Mouse (Mus musculus): ENCODE data around the gene Mfsd11. TPM values are rescaled to one million over a fixed set of nuclear protein-coding genes. Genes with fewer than 3 reads are reported as not detected.

The Mfsd11 gene
- polyA plus RNA-seq, 1 experiment from 2014 or later, result 41.1 TPM

DNA sequence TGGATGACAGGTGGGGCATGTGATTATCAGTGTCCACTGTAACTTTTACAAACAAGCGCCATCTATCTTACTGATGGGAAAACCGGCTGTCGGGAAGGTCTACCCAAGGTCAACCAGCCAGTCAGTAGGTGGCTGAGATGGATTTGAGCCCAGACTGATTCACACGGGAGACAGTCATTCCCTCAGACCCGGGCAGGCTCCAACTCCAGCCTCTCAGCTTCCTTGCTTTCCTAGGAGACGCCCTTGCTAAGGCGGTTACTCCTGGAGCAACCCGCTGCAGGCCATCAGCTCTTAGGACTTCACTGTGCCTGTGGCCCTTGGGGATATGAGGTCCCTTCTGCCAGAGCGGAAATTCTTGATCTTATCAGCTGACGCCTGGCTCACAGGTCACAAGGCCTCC lies 12.2 kb downstream of the Mfsd11 start:
- WGBS, result 79% methylated on average over 10 of the region's 10 CpGs
- H3K36me3 ChIP-seq (ENCODE audit: control insufficient read depth, insufficient read depth, low read length), result peaks cover 12% of the 10 kb centered on the region; the same call in 1 of the 2 replicates

DNA sequence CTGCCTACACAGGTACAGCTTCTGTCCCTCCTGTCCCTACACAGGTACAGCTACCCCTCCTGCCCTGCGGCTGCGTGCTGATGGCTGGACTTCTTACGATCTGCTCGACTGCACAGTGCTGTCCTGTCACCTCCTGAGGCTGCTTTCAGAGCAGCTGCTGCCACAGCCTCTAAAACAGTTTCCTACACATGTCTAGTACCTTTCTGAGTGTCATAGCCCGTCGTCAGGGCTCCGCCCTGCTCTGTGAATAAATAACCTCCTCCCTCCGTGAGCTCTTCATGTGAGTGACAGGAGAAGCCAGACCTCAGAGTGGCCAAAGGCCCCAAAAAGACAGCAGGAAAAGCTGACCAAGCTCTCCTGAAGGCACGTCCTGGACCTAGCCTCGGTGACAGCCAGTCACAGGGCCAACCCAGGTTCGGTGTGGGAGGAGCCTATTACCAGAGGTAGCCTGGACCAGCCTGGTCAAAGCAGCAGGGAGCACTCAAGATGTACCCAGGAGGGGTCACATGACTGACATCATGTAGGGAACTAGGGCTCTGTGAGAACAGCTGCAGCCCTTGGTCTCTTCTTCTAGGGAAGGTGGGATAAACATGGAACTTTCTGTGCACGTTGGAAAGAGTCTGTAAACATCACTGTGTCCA lies 13.8 kb downstream of the Mfsd11 start:
- peaks cover 17% of the 10 kb centered on the region; the same call in 1 of the 2 replicates for H3K36me3 ChIP-seq (ENCODE audit: control insufficient read depth, insufficient read depth, low read length)
- H3K9me3 ChIP-seq (ENCODE audit: control insufficient read depth, low read length), result no peaks in the 10 kb centered on the region
- H3K27ac ChIP-seq (ENCODE audit: low read depth, low read length), result no peak overlapping the region
- no peak overlapping the region for H3K9ac ChIP-seq (ENCODE audit: low read length)
- H3K4me2 ChIP-seq (ENCODE audit: low read depth), result no peak overlapping the region
- no peaks in the 10 kb centered on the region for H3K4me1 ChIP-seq (ENCODE audit: control insufficient read depth, insufficient read depth, low read length)
- WGBS, result 77% methylated on average over 12 of the region's 12 CpGs
- H3K27me3 ChIP-seq (ENCODE audit: control insufficient read depth, insufficient read depth, low read length), result no peaks in the 10 kb centered on the region
- no peak for DNase-seq (ENCODE audit: low spot score)
- no peak for ATAC-seq (ENCODE audit: insufficient read depth, low FRiP score, low TSS enrichment)
- no peak overlapping the region for H3K4me3 ChIP-seq (ENCODE audit: low read depth, low read length)

More for the DNA sequence above, 12.2 kb downstream of the Mfsd11 start:
- Histone ChIP-seq H3K27ac (ENCODE audit: low read depth, low read length) (no peak overlapping the region), H3K4me1 (ENCODE audit: control insufficient read depth, insufficient read depth, low read length) (no peaks in the 10 kb centered on the region), H3K4me3 (ENCODE audit: low read depth, low read length) (no peak overlapping the region), H3K9ac (ENCODE audit: low read length) (no peak overlapping the region), H3K27me3 (ENCODE audit: control insufficient read depth, insufficient read depth, low read length) (no peaks in the 10 kb centered on the region), H3K9me3 (ENCODE audit: control insufficient read depth, low read length) (no peaks in the 10 kb centered on the region), H3K4me2 (ENCODE audit: low read depth) (no peak overlapping the region)
- ATAC-seq (ENCODE audit: insufficient read depth, low FRiP score, low TSS enrichment), result no peak
- no peak for DNase-seq (ENCODE audit: low spot score)

DNA sequence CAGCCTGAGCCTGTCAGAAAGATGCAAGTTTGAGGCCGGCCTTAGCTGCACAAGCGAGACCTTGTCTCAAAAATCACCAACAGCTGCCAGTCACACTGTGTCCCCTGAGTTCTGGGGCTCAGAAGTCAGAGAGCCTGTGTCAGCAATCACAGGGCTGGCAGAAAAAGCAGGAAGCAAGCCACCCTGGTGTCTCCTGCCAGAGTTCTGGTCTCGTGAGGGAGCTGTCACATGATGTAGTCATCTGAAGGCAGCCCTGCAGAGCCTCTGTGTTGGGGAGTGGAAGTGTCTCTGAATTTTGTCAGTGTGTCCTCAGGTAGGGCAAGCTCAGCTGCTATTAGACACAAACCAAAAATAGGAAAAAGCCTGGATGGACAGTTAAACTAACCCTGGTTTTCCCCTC lies 15.9 kb downstream of the Mfsd11 start:
- Histone ChIP-seq H3K4me3 (ENCODE audit: low read depth, low read length) (no peak overlapping the region), H3K9me3 (ENCODE audit: control insufficient read depth, low read length) (no peaks in the 10 kb centered on the region), H3K27ac (ENCODE audit: low read depth, low read length) (no peak overlapping the region), H3K4me1 (ENCODE audit: control insufficient read depth, insufficient read depth, low read length) (no peaks in the 10 kb centered on the region), H3K9ac (ENCODE audit: low read length) (no peak overlapping the region), H3K27me3 (ENCODE audit: control insufficient read depth, insufficient read depth, low read length) (no peaks in the 10 kb centered on the region), H3K4me2 (ENCODE audit: low read depth) (no peak overlapping the region), H3K36me3 (ENCODE audit: control insufficient read depth, insufficient read depth, low read length) (peaks cover 17% of the 10 kb centered on the region; the same call in 1 of the 2 replicates)
- ATAC-seq (ENCODE audit: insufficient read depth, low FRiP score, low TSS enrichment) (no peak), DNase-seq (ENCODE audit: low spot score) (no peak)
- WGBS, result 83% methylated on average over 3 of the region's 3 CpGs

DNA sequence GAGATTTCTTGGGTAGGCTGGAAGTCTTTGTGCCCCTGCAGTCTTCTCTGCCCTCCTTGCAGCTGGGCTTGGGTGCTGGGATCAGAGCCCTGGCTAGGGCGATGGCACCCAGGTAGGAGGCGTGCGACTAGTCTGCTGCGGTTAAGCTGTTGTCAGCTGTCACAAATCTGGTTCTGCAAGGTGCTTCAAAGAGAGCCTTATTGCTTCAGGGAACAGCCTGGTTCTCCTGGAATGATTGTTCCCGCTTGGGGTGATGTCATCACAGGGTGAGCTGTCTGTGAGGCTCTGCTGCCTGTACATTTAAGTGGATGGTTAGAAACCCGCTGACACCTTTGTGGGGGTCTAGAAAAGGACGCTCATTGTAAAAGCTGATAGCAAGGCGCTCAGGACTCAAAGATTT lies 17.0 kb downstream of the Mfsd11 start:
- H3K4me2 ChIP-seq (ENCODE audit: low read depth), result no peak overlapping the region
- H3K4me1 ChIP-seq (ENCODE audit: control insufficient read depth, insufficient read depth, low read length), result no peaks in the 10 kb centered on the region
- peaks cover 18% of the 10 kb centered on the region; the same call in 1 of the 2 replicates for H3K36me3 ChIP-seq (ENCODE audit: control insufficient read depth, insufficient read depth, low read length)
- H3K27ac ChIP-seq (ENCODE audit: low read depth, low read length), result no peak overlapping the region
- no peak overlapping the region for H3K9ac ChIP-seq (ENCODE audit: low read length)
- no peaks in the 10 kb centered on the region for H3K9me3 ChIP-seq (ENCODE audit: control insufficient read depth, low read length)
- 86% methylated on average over 8 of the region's 8 CpGs for WGBS
- ATAC-seq (ENCODE audit: insufficient read depth, low FRiP score, low TSS enrichment) (no peak), DNase-seq (ENCODE audit: low spot score) (no peak)
- no peak overlapping the region for H3K4me3 ChIP-seq (ENCODE audit: low read depth, low read length)
- H3K27me3 ChIP-seq (ENCODE audit: control insufficient read depth, insufficient read depth, low read length), result no peaks in the 10 kb centered on the region

DNA sequence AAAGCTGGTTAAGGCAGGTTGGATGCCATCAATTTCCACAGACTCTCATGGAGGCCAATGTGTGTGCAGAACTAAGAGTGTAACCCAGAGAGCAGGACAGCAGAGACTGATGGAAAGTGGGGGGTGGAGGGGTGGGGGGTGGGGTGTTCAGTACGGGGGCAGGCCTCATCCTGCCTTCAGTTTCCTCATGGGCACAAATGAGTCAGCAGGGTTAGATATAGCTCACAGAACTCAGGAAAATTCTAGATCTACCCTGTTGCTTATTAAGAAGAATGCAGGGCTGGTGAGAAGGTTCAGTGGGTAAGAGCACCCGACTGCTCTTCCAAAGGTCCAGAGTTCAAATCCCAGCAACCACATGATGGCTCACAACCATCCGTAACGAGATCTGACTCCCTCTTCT lies 17.4 kb downstream of the Mfsd11 start:
- WGBS, result 85% methylated on average over 4 of the region's 4 CpGs

DNA sequence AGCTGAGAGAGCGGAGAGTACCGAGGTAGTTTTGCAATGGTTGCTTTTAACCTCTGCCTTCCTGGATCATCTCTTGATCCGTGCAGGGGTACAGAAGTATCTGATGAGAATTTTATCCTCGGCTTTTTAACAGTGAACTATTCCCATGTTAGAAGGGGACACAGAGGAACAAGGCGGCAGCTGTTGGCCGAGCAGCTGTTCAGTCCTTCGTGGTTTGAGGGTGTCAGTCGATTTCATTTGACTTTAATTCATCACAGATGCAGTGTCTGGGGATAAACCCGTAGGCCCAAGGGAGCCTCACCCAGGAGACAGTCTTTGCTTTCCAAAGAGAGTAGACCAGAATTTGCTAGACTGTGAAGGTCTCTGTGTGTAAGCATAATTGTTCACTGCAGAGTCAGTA lies 19.3 kb downstream of the Mfsd11 start:
- Histone ChIP-seq H3K4me1 (ENCODE audit: control insufficient read depth, insufficient read depth, low read length) (no peaks in the 10 kb centered on the region), H3K27me3 (ENCODE audit: control insufficient read depth, insufficient read depth, low read length) (no peaks in the 10 kb centered on the region), H3K9ac (ENCODE audit: low read length) (no peak overlapping the region), H3K4me3 (ENCODE audit: low read depth, low read length) (no peak overlapping the region), H3K36me3 (ENCODE audit: control insufficient read depth, insufficient read depth, low read length) (peaks cover 9% of the 10 kb centered on the region; the same call in 1 of the 2 replicates), H3K4me2 (ENCODE audit: low read depth) (no peak overlapping the region), H3K9me3 (ENCODE audit: control insufficient read depth, low read length) (no peaks in the 10 kb centered on the region), H3K27ac (ENCODE audit: low read depth, low read length) (no peak overlapping the region)
- WGBS, result 87% methylated on average over 9 of the region's 9 CpGs
- DNase-seq (ENCODE audit: low spot score), result no peak
- no peak for ATAC-seq (ENCODE audit: insufficient read depth, low FRiP score, low TSS enrichment)

More for the DNA sequence above, 17.4 kb downstream of the Mfsd11 start:
- Histone ChIP-seq H3K4me2 (ENCODE audit: low read depth) (no peak overlapping the region), H3K4me3 (ENCODE audit: low read depth, low read length) (no peak overlapping the region), H3K27ac (ENCODE audit: low read depth, low read length) (no peak overlapping the region), H3K9me3 (ENCODE audit: control insufficient read depth, low read length) (no peaks in the 10 kb centered on the region), H3K36me3 (ENCODE audit: control insufficient read depth, insufficient read depth, low read length) (peaks cover 18% of the 10 kb centered on the region; the same call in 1 of the 2 replicates), H3K27me3 (ENCODE audit: control insufficient read depth, insufficient read depth, low read length) (no peaks in the 10 kb centered on the region), H3K4me1 (ENCODE audit: control insufficient read depth, insufficient read depth, low read length) (no peaks in the 10 kb centered on the region), H3K9ac (ENCODE audit: low read length) (no peak overlapping the region)
- DNase-seq (ENCODE audit: low spot score), result no peak
- ATAC-seq (ENCODE audit: insufficient read depth, low FRiP score, low TSS enrichment), result no peak

DNA sequence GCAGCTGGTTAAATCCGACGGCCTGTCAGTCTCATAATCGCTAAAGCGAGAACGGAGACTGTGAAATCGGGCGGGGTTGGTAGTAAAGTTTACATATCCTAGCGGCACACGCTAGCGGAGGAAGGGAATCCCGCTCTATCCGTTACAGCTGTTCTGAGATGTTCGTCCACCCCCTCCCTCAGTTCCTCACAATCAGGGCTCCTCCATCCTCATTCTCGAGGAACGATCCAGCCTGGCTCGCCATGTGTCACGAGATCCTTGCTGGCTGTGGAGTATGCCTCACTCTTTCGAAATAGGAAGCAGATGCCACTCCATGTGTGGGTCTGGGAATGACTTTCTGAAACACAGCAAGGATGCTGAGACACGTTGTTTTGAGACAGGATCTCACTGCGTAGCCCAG lies 21.7 kb downstream of the Mfsd11 start:
- Histone ChIP-seq H3K4me2 (ENCODE audit: low read depth) (no peak overlapping the region), H3K9me3 (ENCODE audit: control insufficient read depth, low read length) (no peaks in the 10 kb centered on the region), H3K4me3 (ENCODE audit: low read depth, low read length) (no peak overlapping the region), H3K4me1 (ENCODE audit: control insufficient read depth, insufficient read depth, low read length) (no peaks in the 10 kb centered on the region), H3K27ac (ENCODE audit: low read depth, low read length) (no peak overlapping the region), H3K9ac (ENCODE audit: low read length) (no peak overlapping the region), H3K36me3 (ENCODE audit: control insufficient read depth, insufficient read depth, low read length) (peaks cover 8% of the 10 kb centered on the region; the same call in 1 of the 2 replicates), H3K27me3 (ENCODE audit: control insufficient read depth, insufficient read depth, low read length) (no peaks in the 10 kb centered on the region)
- 93% methylated on average over 20 of the region's 20 CpGs for WGBS
- DNase-seq (ENCODE audit: low spot score), result no peak
- no peak for ATAC-seq (ENCODE audit: insufficient read depth, low FRiP score, low TSS enrichment)

DNA sequence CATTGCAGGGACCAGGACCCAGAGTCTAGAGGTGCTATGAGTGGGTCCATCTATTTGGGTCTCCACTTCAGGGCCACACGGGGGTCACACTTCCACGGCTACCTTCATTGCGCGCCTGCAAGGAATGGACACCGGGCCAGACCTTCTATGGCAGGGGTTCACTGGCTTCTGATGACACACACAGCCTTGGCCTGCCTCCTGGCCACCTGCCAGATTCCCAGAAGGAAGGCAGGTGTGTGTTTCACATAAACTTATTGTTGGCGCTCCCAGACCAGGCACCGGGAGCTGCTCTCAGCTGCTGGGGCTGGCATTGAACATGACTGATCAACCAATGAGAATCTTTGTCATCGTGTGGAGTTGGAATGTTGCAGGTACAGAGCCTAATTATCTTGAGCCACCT lies 26.2 kb downstream of the Mfsd11 start:
- H3K36me3 ChIP-seq (ENCODE audit: control insufficient read depth, insufficient read depth, low read length), result 0 out of 2 replicates have a peak, but pooled peaks cover 3% of the 10 kb centered on the region
- H3K9me3 ChIP-seq (ENCODE audit: control insufficient read depth, low read length), result no peaks in the 10 kb centered on the region
- DNase-seq (ENCODE audit: low spot score) (no peak), ATAC-seq (ENCODE audit: insufficient read depth, low FRiP score, low TSS enrichment) (no peak)
- no peak overlapping the region for H3K27ac ChIP-seq (ENCODE audit: low read depth, low read length)
- 90% methylated on average over 8 of the region's 8 CpGs for WGBS
- H3K4me3 ChIP-seq (ENCODE audit: low read depth, low read length), result no peak overlapping the region
- no peaks in the 10 kb centered on the region for H3K4me1 ChIP-seq (ENCODE audit: control insufficient read depth, insufficient read depth, low read length)
- H3K4me2 ChIP-seq (ENCODE audit: low read depth), result no peak overlapping the region
- H3K27me3 ChIP-seq (ENCODE audit: control insufficient read depth, insufficient read depth, low read length), result no peaks in the 10 kb centered on the region
- H3K9ac ChIP-seq (ENCODE audit: low read length), result no peak overlapping the region

DNA sequence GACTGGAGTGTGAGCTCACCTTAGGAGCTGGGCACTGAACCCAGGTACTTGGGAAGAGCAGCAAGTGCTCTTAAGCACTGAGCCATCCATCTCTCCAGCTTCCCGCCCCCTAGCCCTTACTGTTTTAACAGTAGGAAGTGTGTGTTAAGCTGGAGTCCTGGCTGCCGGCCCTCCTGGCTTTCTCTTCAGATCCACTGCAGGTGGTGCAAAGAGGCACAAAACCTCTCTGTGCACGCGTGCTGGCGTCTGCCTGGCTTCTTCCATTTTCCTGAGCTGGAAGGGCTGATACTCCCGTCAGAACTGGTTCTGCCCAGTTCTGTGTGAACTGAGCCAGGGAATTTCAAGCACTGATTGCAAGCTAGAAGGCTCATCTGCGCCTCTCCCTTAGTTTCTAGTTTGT lies 28.6 kb downstream of the Mfsd11 start:
- no peak for DNase-seq (ENCODE audit: low spot score)
- ATAC-seq (ENCODE audit: insufficient read depth, low FRiP score, low TSS enrichment), result no peak
- 64% methylated on average over 7 of the region's 7 CpGs for WGBS
- Histone ChIP-seq H3K9me3 (ENCODE audit: control insufficient read depth, low read length) (no peaks in the 10 kb centered on the region), H3K36me3 (ENCODE audit: control insufficient read depth, insufficient read depth, low read length) (no peaks in the 10 kb centered on the region), H3K4me3 (ENCODE audit: low read depth, low read length) (no peak overlapping the region), H3K4me2 (ENCODE audit: low read depth) (no peak overlapping the region), H3K9ac (ENCODE audit: low read length) (no peak overlapping the region), H3K4me1 (ENCODE audit: control insufficient read depth, insufficient read depth, low read length) (no peaks in the 10 kb centered on the region), H3K27ac (ENCODE audit: low read depth, low read length) (no peak overlapping the region), H3K27me3 (ENCODE audit: control insufficient read depth, insufficient read depth, low read length) (no peaks in the 10 kb centered on the region)
